Mouse (Mus musculus) frontal cortex, postnatal 25 days (tissue): ENCODE results near the gene Nr3c2.

ENCODE experiments used
- DNase-seq, 2 experiments: peaks; one replicate each; pipeline ENCODE4 v3.0.0; 2022; ENCODE audit warnings: low spot score in 2 of 2

Gene Nr3c2

GRCm38 (mm10) chr8:77170439-77170759 lies 271.2 kb downstream of the Nr3c2 start:
- DNase-seq, result no peak

GRCm38 (mm10) chr8:77173075-77173657 lies 273.9 kb downstream of the Nr3c2 start:
- no peak for DNase-seq

GRCm38 (mm10) chr8:77173736-77174135 lies 274.5 kb downstream of the Nr3c2 start:
- no peak for DNase-seq

GRCm38 (mm10) chr8:77175471-77175870 lies 276.2 kb downstream of the Nr3c2 start:
- DNase-seq, result no peak

GRCm38 (mm10) chr8:77176343-77176742 lies 277.1 kb downstream of the Nr3c2 start:
- no peak for DNase-seq

GRCm38 (mm10) chr8:77185816-77186215 lies 286.6 kb downstream of the Nr3c2 start:
- no peak for DNase-seq

GRCm38 (mm10) chr8:77186914-77187536 lies 287.8 kb downstream of the Nr3c2 start:
- DNase-seq, result no peak

GRCm38 (mm10) chr8:77187748-77188147 lies 288.5 kb downstream of the Nr3c2 start:
- no peak for DNase-seq

- DNase-seq, result no peak
Measured at GRCm38 (mm10) chr8:77188298-77188697, 289.1 kb downstream of the Nr3c2 start.

GRCm38 (mm10) chr8:77189318-77189717 lies 290.1 kb downstream of the Nr3c2 start:
- peak in 1 of 2 experiments; percentile 10 for DNase-seq

- no peak for DNase-seq
Measured at GRCm38 (mm10) chr8:77190393-77190792, 291.2 kb downstream of the Nr3c2 start.

GRCm38 (mm10) chr8:77209297-77209696 lies 310.1 kb downstream of the Nr3c2 start:
- no peak for DNase-seq

GRCm38 (mm10) chr8:77213893-77214464 lies 314.7 kb downstream of the Nr3c2 start:
- DNase-seq, result no peak

- DNase-seq, result no peak
Measured at GRCm38 (mm10) chr8:77214665-77215064, 315.4 kb downstream of the Nr3c2 start.

- no peak for DNase-seq
Measured at GRCm38 (mm10) chr8:77215191-77215590, 315.9 kb downstream of the Nr3c2 start.

GRCm38 (mm10) chr8:77223123-77223522 lies 323.9 kb downstream of the Nr3c2 start:
- DNase-seq, result no peak

- no peak for DNase-seq
Measured at GRCm38 (mm10) chr8:77227742-77228141, 328.5 kb downstream of the Nr3c2 start.

- no peak for DNase-seq
Measured at GRCm38 (mm10) chr8:77228688-77229087, 329.4 kb downstream of the Nr3c2 start.

GRCm38 (mm10) chr8:77231211-77231610 lies 332.0 kb downstream of the Nr3c2 start:
- DNase-seq, result no peak

- no peak for DNase-seq
Measured at GRCm38 (mm10) chr8:77231834-77232233, 332.6 kb downstream of the Nr3c2 start.

- no peak for DNase-seq
Measured at GRCm38 (mm10) chr8:77232411-77232810, 333.2 kb downstream of the Nr3c2 start.

- DNase-seq, result no peak
Measured at GRCm38 (mm10) chr8:77236701-77237100, 337.5 kb downstream of the Nr3c2 start.

- DNase-seq, result no peak
Measured at GRCm38 (mm10) chr8:77239462-77239861, 340.2 kb downstream of the Nr3c2 start.

GRCm38 (mm10) chr8:77241381-77241780 lies 342.1 kb downstream of the Nr3c2 start:
- DNase-seq, result no peak
